Mouse (Mus musculus): ENCODE data around the gene Rgs6. TPM values are rescaled to one million over a fixed set of nuclear protein-coding genes. Genes with fewer than 3 reads are reported as not detected.

Rgs6 gene
- polyA plus RNA-seq, 1 experiment from 2014 or later, result 5.4 TPM

DNA sequence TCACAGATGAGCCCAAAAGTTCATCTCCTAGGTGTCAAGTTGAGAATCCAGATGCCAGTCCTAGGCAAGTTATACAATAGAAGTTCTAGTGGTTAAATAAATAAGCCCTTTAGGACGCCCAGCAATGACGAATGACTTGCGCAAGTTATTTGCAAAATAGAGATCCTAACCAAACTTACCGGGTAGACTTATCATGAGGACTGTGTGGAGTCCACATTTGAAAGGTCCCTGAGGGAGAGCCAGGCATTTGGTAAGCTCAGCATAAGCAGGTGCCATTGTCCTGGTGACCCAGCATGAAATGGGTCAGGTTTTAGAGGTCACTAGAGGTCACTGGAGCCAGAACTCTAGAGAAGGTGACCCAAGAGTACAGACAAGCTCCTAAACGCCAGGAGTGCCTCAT, 467.6 kb downstream of the Rgs6 start:
- Histone ChIP-seq H3K4me1 (replicated peaks; ENCODE audit: control insufficient read depth, insufficient read depth, low read length) (no peaks in the 10 kb centered on the region), H3K27me3 (ENCODE audit: control insufficient read depth, insufficient read depth, low read length) (no peaks in the 10 kb centered on the region), H3K9me3 (ENCODE audit: control insufficient read depth, low read length) (peaks cover 6% of the 10 kb centered on the region; the same call in 1 of the 2 replicates), H3K4me2 (replicated peaks) (no peak overlapping the region), H3K27ac (no peak overlapping the region), H3K36me3 (replicated peaks; ENCODE audit: control insufficient read depth, insufficient read depth) (no peaks in the 10 kb centered on the region), H3K9ac (no peak overlapping the region), H3K4me3 (replicated peaks; ENCODE audit: low read length) (no peak overlapping the region)
- WGBS, result 77% methylated on average over 5 of the region's 5 CpGs
- ATAC-seq (ENCODE audit: low FRiP score) (no peak), DNase-seq (ENCODE audit: low spot score) (no peak)

DNA sequence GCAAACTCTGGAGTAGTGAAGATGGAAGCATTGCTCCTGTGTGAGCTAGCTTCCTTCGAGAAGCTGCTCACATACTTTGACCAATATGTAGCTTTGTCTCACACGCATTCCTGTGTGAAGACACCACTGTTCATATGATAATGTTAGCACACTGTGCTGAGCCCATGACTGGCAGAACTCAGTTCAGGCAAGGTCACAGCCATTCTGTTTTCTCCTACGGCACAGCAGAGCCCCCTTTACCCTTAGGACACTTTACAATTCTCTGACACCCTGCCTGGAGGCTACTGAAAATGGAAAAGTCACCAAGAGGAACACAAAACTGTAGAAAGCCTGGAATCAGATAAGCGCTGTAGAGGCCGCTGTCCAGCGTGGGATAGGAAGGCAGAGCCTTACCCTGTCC, 478.3 kb downstream of the Rgs6 start:
- no peaks in the 10 kb centered on the region for H3K27me3 ChIP-seq (ENCODE audit: control insufficient read depth, insufficient read depth, low read length)
- WGBS, result 68% methylated on average over 6 of the region's 6 CpGs
- no peak overlapping the region for H3K4me3 ChIP-seq (replicated peaks; ENCODE audit: low read length)
- no peaks in the 10 kb centered on the region for H3K9me3 ChIP-seq (ENCODE audit: control insufficient read depth, low read length)
- H3K27ac ChIP-seq, result no peak overlapping the region
- H3K36me3 ChIP-seq (replicated peaks; ENCODE audit: control insufficient read depth, insufficient read depth), result no peaks in the 10 kb centered on the region
- no peak for ATAC-seq (ENCODE audit: low FRiP score)
- no peak overlapping the region for H3K9ac ChIP-seq
- DNase-seq (ENCODE audit: low spot score), result no peak
- H3K4me2 ChIP-seq (replicated peaks), result no peak overlapping the region
- no peaks in the 10 kb centered on the region for H3K4me1 ChIP-seq (replicated peaks; ENCODE audit: control insufficient read depth, insufficient read depth, low read length)

DNA sequence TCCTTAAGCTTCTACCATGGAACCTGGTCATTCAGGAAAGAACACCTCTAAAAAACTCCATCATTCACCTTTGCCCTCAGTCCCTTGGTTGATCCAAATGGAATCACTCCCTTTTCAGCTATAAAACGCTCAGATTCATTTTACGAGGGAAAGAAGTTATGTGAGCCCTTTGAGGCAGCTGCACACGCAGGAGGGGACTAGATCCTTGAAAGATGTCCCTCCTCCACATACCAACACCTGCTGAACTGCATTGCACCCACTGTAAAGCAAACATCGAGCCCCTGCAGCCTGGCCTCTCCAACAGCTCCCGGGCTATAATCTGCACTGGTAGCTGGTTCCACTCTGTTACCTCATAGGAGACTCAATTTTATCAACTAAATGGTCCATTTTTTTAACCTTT, 482.8 kb downstream of the Rgs6 start:
- Histone ChIP-seq H3K4me3 (replicated peaks; ENCODE audit: low read length) (no peak overlapping the region), H3K27me3 (ENCODE audit: control insufficient read depth, insufficient read depth, low read length) (no peaks in the 10 kb centered on the region), H3K9ac (no peak overlapping the region), H3K4me2 (replicated peaks) (no peak overlapping the region), H3K36me3 (replicated peaks; ENCODE audit: control insufficient read depth, insufficient read depth) (no peaks in the 10 kb centered on the region), H3K4me1 (replicated peaks; ENCODE audit: control insufficient read depth, insufficient read depth, low read length) (peaks cover 18% of the 10 kb centered on the region), H3K27ac (no peak overlapping the region), H3K9me3 (ENCODE audit: control insufficient read depth, low read length) (no peaks in the 10 kb centered on the region)
- DNase-seq (ENCODE audit: low spot score) (no peak), ATAC-seq (ENCODE audit: low FRiP score) (no peak)
- WGBS, result 76% methylated on average over 5 of the region's 5 CpGs

DNA sequence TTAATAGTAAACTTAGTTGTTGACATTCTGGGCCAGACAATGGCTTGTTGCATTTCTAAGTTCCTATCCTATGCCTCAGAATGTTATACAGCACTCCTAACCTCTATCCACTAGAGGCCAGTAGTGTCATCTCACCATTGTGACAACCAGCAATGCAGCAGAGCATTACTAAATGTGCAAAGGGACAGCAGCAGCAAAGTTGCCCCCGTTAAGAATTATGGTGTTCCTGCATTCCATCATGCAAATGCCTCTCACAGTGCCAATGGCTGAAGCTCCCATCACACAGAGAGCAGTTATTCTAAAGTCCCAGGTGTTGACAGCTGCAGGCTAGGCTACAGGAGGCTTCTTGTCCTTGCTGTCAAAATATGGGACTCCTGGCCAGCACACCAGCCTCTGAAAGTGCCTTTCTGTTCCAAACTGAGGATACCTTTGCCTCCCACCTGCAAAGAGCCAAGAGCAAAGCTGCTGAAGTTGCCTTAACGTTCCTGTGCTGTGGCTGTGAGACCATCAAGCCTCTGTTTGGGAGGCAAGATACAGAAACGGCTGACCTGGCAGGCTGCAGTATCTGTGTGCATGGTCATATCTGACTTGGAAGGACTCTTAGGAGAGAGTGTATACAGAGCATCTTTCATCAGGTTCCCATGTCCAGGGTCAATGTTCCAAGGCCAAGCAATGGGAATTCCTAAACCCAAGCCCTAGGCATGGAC, 484.2 kb downstream of the Rgs6 start:
- DNase-seq (ENCODE audit: low spot score), result peak; percentile 59
- no peaks in the 10 kb centered on the region for H3K36me3 ChIP-seq (replicated peaks; ENCODE audit: control insufficient read depth, insufficient read depth)
- H3K4me1 ChIP-seq (replicated peaks; ENCODE audit: control insufficient read depth, insufficient read depth, low read length), result peaks cover 22% of the 10 kb centered on the region
- no peak overlapping the region for H3K9ac ChIP-seq
- no peak for ATAC-seq (ENCODE audit: low FRiP score)
- H3K27me3 ChIP-seq (ENCODE audit: control insufficient read depth, insufficient read depth, low read length), result no peaks in the 10 kb centered on the region
- peak overlapping the region; percentile 45 for H3K27ac ChIP-seq
- no peak overlapping the region for H3K4me2 ChIP-seq (replicated peaks)
- H3K9me3 ChIP-seq (ENCODE audit: control insufficient read depth, low read length), result no peaks in the 10 kb centered on the region
- no peak overlapping the region for H3K4me3 ChIP-seq (replicated peaks; ENCODE audit: low read length)
- 48% methylated on average over 3 of the region's 3 CpGs for WGBS

DNA sequence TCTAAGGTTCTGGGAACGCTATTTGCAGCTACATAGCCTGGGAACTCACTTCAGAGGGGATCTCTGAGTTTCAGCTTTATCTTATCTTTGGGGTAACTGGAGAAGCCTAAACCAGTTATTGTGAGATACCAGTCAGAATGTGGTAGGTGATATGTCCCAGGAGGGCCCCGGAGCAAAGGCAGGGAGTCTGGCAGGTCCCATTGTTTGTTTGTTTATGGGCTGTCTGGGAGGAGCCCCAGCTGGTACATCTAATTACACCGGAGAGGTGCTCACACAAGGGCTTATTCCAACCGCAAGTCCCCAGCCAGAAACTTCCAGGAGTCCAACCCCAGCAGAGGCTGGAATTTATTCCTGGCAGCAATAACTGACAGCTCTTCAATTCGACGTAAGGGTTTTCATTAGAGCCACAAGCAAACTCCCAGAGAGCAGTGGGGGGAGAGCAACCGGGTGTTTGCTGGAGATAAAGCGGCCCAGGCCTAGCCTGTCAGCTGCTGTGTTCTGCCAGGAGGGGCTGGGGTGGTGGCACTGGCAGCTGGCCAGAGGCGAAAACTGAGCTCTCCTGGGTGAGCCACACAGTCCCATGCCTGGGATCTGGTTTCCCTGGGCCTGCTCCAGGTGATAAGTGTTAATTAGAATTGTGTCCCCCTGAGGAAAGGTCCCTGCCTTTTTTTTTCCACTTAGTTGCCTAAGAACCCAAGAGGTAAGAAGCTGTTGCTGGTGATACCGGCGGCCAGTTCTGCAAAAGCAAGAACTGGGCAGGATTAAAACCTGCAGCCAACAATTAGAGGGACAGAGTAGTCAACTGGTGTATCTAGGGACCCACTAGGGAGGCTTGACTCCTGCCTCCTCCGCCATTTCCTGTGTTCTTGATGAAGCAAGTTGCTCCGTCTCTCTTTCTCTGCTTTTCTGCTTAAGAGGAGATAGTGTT, 485.1 kb downstream of the Rgs6 start:
- Histone ChIP-seq H3K27ac (peak overlapping the region; percentile 45), H3K4me2 (replicated peaks) (no peak overlapping the region), H3K4me3 (replicated peaks; ENCODE audit: low read length) (no peak overlapping the region), H3K36me3 (replicated peaks; ENCODE audit: control insufficient read depth, insufficient read depth) (no peaks in the 10 kb centered on the region), H3K9ac (no peak overlapping the region; the same call in 1 of the 2 replicates), H3K4me1 (replicated peaks; ENCODE audit: control insufficient read depth, insufficient read depth, low read length) (peaks cover 23% of the 10 kb centered on the region), H3K9me3 (ENCODE audit: control insufficient read depth, low read length) (no peaks in the 10 kb centered on the region), H3K27me3 (ENCODE audit: control insufficient read depth, insufficient read depth, low read length) (no peaks in the 10 kb centered on the region)
- ATAC-seq (ENCODE audit: low FRiP score) (peak; percentile 90), DNase-seq (ENCODE audit: low spot score) (peak; percentile 53)
- 19% methylated on average over 13 of the region's 13 CpGs for WGBS

DNA sequence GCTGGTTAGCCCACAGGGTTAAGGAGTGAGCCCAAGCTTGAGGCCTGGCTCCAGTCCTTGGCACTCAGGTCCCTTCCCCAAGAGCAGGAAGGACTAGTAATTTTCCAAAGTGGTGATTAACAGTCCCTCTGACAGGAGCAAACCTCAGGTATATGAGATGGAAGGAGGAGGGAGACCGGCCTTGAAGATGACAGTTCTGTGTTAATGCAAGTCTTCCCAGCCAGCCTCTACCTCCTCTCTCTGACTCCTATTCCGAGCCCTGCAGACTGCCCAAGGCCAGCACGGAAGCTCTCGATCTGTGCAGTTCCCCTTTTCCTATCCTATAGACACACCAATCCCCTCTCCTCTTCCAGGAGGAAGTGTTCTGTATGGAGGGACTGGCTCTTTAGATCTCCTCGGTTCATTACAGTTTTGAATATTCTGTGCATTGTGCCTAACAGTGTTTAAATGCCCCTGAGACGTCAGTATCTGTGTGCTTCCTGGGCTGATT, 485.8 kb downstream of the Rgs6 start:
- Histone ChIP-seq H3K4me1 (replicated peaks; ENCODE audit: control insufficient read depth, insufficient read depth, low read length) (peaks cover 23% of the 10 kb centered on the region), H3K9me3 (ENCODE audit: control insufficient read depth, low read length) (no peaks in the 10 kb centered on the region), H3K27me3 (ENCODE audit: control insufficient read depth, insufficient read depth, low read length) (no peaks in the 10 kb centered on the region), H3K36me3 (replicated peaks; ENCODE audit: control insufficient read depth, insufficient read depth) (no peaks in the 10 kb centered on the region), H3K9ac (no peak overlapping the region; the same call in 1 of the 2 replicates), H3K27ac (peak overlapping the region; percentile 43; the same call in 1 of the 2 replicates), H3K4me3 (replicated peaks; ENCODE audit: low read length) (no peak overlapping the region), H3K4me2 (replicated peaks) (no peak overlapping the region)
- DNase-seq (ENCODE audit: low spot score), result no peak
- no peak for ATAC-seq (ENCODE audit: low FRiP score)
- 75% methylated on average over 6 of the region's 6 CpGs for WGBS

DNA sequence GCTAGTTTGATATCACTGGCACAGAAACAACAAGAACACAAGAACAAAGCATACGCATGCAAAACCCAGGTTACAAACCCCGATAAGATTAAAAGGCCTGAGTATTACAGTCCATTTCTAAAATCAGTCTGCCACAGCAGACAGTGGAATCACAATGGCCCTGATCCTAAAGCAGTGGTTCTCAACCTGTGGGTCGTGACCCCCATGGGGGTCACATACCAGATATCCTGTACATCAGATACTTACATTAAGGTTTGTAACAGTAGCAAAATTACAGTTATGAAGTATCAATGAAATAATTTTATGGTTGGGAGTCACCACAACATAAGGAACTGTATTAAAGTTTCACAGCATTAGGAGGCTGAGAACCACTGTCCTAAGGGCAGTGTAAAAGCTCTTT, 488.1 kb downstream of the Rgs6 start:
- H3K4me2 ChIP-seq (replicated peaks), result no peak overlapping the region
- whole genome bisulfite sequencing, result 96% methylated on average over 3 of the region's 3 CpGs
- DNase-seq (ENCODE audit: low spot score) (no peak), ATAC-seq (ENCODE audit: low FRiP score) (no peak)
- H3K9ac ChIP-seq, result no peak overlapping the region
- no peak overlapping the region for H3K4me3 ChIP-seq (replicated peaks; ENCODE audit: low read length)
- peaks cover 23% of the 10 kb centered on the region for H3K4me1 ChIP-seq (replicated peaks; ENCODE audit: control insufficient read depth, insufficient read depth, low read length)
- H3K27ac ChIP-seq, result no peak overlapping the region
- H3K27me3 ChIP-seq (ENCODE audit: control insufficient read depth, insufficient read depth, low read length), result no peaks in the 10 kb centered on the region
- H3K9me3 ChIP-seq (ENCODE audit: control insufficient read depth, low read length), result no peaks in the 10 kb centered on the region
- no peaks in the 10 kb centered on the region for H3K36me3 ChIP-seq (replicated peaks; ENCODE audit: control insufficient read depth, insufficient read depth)

DNA sequence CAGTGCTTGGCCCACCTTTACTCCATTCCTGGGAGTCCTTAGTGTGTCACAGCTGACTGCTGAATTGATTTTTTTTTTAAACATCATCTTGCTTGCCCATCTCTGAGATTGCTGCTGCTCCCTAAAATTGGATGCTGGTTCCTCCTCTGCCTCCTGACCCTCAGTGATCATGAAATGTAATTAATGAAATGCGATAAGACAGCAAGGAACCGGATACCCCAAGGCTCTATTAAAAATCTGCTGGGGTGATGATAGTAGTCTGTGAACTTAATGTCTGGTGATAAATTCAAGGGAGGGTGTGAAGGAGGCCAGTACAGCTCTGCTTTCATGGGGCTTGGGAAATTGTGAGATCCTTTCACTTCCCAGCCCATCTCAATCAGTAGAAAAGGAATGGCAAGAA, 489.4 kb downstream of the Rgs6 start:
- 78% methylated on average over 2 of the region's 2 CpGs for WGBS

DNA sequence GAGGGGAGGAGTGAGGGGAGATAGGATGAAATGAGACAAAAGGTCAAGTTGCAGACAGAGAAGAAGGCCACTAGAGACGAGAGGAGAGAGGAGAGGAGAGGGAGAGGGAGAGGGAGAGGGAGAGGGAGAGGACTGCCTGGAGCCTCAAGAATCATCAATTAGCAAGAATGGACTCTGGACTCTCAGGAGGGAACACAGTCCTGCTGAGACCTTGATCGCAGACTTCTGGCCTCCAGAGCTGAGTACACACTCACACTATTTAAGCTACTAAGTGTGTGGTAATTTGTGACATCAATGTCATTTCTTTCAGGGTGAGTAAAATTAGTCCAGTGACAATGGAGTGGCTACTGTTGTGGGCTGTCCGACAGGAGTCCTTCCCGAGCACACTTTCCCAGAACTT, 495.3 kb downstream of the Rgs6 start:
- no peak overlapping the region for H3K4me2 ChIP-seq (replicated peaks)
- no peak overlapping the region for H3K27ac ChIP-seq
- no peak overlapping the region for H3K9ac ChIP-seq
- no peaks in the 10 kb centered on the region for H3K9me3 ChIP-seq (ENCODE audit: control insufficient read depth, low read length)
- H3K4me1 ChIP-seq (replicated peaks; ENCODE audit: control insufficient read depth, insufficient read depth, low read length), result no peaks in the 10 kb centered on the region
- no peaks in the 10 kb centered on the region for H3K36me3 ChIP-seq (replicated peaks; ENCODE audit: control insufficient read depth, insufficient read depth)
- no peak for ATAC-seq (ENCODE audit: low FRiP score)
- H3K27me3 ChIP-seq (ENCODE audit: control insufficient read depth, insufficient read depth, low read length), result no peaks in the 10 kb centered on the region
- WGBS, result 85% methylated on average over 3 of the region's 4 CpGs
- no peak overlapping the region for H3K4me3 ChIP-seq (replicated peaks; ENCODE audit: low read length)
- DNase-seq (ENCODE audit: low spot score), result no peak

More for the DNA sequence above, 489.4 kb downstream of the Rgs6 start:
- Histone ChIP-seq H3K4me1 (replicated peaks; ENCODE audit: control insufficient read depth, insufficient read depth, low read length) (peaks cover 21% of the 10 kb centered on the region), H3K4me2 (replicated peaks) (no peak overlapping the region), H3K27me3 (ENCODE audit: control insufficient read depth, insufficient read depth, low read length) (no peaks in the 10 kb centered on the region), H3K9me3 (ENCODE audit: control insufficient read depth, low read length) (no peaks in the 10 kb centered on the region), H3K36me3 (replicated peaks; ENCODE audit: control insufficient read depth, insufficient read depth) (no peaks in the 10 kb centered on the region), H3K4me3 (replicated peaks; ENCODE audit: low read length) (no peak overlapping the region), H3K27ac (no peak overlapping the region), H3K9ac (no peak overlapping the region)
- DNase-seq (ENCODE audit: low spot score), result no peak
- no peak for ATAC-seq (ENCODE audit: low FRiP score)

Data from hindbrain, embryonic 14.5 days (tissue).